Mouse (Mus musculus): ENCODE measurements around the gene Nutm1.

Gene Nutm1

DNA sequence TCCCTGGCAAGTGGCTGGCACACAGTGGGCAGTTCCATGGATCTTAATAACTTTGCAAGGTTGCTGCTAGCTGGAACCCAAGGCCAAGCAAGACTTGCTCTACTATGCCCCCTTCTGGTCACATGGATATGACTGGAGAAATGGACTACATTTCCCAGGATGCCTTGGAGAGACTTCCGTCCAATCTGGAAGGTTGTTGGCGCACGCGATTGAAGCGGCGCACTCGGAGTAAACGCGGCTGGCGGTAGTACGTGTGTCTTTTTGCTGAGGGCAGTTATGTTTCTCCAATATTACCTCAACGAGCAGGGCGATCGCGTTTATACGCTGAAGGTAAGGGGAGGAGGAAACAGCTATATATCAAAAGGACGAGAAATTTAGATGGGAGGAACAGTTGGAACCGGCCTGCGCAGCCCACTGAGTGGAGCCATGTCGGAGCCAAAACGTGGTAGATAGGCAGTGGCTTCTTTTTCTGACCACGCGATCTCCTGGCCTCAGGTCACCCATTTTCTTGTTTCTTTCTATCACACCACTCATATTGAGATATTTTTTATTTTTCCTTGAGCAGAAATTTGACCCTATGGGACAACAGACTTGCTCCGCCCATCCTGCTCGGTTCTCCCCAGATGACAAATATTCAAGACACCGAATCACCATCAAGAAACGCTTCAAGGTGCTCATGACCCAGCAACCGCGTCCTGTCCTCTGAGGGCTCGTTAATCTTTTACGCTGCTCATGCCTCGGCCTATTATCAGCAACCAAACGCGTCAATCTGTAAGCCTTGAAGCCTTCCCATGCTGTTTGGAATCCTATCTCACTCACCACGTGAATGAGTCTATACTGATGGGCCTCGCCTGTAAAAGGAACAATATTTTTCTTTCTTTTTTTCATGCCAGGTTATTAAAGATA, 2.9 kb upstream of the Nutm1 start, which contains the start of gene Nop10:
Nop10 (plus strand) TSS at position 179 of the 906 bp plus-strand sequence.
- CTCF ChIA-PET: interaction anchor here (0.6 kb wide), 1 partner anchor 16 kb away, joined by 5 read pairs; no protein-coding TSS in a partner anchor

GRCm38 (mm10) chr2:112254675-112255515, 4.2 kb downstream of the Nutm1 start:
- CTCF ChIA-PET: interaction anchor here (0.7 kb wide), 1 partner anchor 14 kb away, joined by 5 read pairs; no protein-coding TSS in a partner anchor

- CTCF ChIA-PET: no interaction called here
Observed at GRCm38 (mm10) chr2:112249780-112250453, 9.2 kb downstream of the Nutm1 start.

DNA sequence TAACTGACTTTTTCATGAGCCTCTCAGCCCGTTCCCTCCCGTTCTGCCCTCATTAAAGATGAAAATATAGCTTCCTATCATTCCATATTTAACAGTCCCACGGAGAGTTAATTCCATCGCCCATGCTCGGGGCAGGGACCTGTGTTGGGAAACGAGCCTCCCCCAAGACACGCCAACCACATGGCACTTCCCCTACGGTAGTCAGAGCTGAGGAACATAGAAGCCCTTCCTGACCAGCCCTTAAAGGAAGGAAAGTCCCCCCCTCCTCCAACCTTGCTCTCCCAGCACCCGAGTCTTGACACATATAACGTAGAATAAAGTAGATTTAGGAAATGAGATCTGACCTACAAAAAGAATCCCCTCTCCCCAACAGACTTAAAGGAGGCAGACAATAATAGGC, 11.8 kb downstream of the Nutm1 start:
- CTCF ChIA-PET: interaction anchor here (1.3 kb wide), 1 partner anchor 9 kb away, joined by 3 read pairs; no protein-coding TSS in a partner anchor

DNA sequence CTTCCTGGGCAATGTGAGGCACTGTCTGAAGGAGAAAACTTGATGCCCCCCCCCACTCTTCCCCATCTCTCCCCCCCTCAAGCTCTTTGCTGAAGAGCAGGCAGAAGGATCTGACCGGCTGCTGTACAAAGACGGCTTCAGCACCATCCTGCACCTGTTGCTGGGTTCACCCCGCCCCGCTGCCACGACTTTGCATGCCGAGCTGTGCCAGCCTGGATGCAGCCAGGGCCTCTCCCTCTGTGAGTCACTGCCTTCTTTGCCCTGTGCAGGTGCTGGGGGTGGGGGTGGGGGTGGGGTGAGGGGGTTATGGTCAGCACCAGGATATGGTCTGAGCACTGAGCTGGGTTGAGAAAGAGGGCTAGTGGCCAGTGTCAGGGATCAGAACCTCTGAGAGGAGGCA, 12.9 kb downstream of the Nutm1 start:
- CTCF ChIA-PET: interaction anchor here (0.5 kb wide), 1 partner anchor 9 kb away, joined by 14 read pairs; no protein-coding TSS in a partner anchor

GRCm38 (mm10) chr2:112245307-112245706, 13.8 kb downstream of the Nutm1 start:
- CTCF ChIA-PET: no interaction called here

- CTCF ChIA-PET: interaction anchor here (0.7 kb wide), 1 partner anchor 267 kb away, joined by 9 read pairs; no protein-coding TSS in a partner anchor
Observed at GRCm38 (mm10) chr2:112241787-112242186, 17.3 kb downstream of the Nutm1 start.

- CTCF ChIA-PET: interaction anchor here (0.6 to 0.7 kb wide), 3 partner anchors 14 to 202 kb away, joined by 3 to 9 read pairs (median 5); no protein-coding TSS in a partner anchor
Observed at GRCm38 (mm10) chr2:112239935-112240721, 19.0 kb downstream of the Nutm1 start.

- CTCF ChIA-PET: interaction anchor here (0.6 to 0.8 kb wide), 2 partner anchors 8 to 28 kb away, joined by 3 read pairs; no protein-coding TSS in a partner anchor
Observed at GRCm38 (mm10) chr2:112239212-112239934, 19.7 kb downstream of the Nutm1 start, which contains the start of gene Lpcat4. Lpcat4 (plus strand) TSS chr2:112239468.

- CTCF ChIA-PET: interaction anchor here (0.6 kb wide), 1 partner anchor 140 kb away, joined by 4 read pairs; no protein-coding TSS in a partner anchor
Observed at GRCm38 (mm10) chr2:112238006-112238405, 21.1 kb downstream of the Nutm1 start.

DNA sequence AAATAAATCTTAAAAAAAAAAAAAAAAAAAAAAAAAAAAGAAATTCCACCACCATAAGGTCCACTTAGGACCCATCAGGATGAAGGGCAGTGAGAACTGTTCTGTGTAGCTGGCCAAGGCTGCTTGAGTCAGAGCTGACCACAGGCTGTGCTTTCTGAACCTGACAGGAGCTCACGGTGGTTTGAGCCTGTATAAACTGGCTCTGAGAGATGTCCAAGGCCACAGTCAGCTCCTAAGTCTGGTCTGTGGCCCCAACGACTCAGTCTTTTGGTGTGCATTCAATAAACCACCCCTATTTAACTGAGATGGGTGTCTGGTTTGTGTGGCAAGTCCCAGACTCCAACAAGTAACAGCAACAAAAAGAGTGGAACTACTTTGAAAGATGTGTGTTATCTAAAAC, 22.5 kb downstream of the Nutm1 start:
- CTCF ChIA-PET: interaction anchor here (0.6 to 0.7 kb wide), 2 partner anchors 10 to 123 kb away, joined by 4 to 14 read pairs; no protein-coding TSS in a partner anchor

- CTCF ChIA-PET: no interaction called here
Observed at GRCm38 (mm10) chr2:112232623-112233022, 26.5 kb downstream of the Nutm1 start.

- CTCF ChIA-PET: no interaction called here
Observed at GRCm38 (mm10) chr2:112224356-112224755, 34.7 kb downstream of the Nutm1 start.

DNA sequence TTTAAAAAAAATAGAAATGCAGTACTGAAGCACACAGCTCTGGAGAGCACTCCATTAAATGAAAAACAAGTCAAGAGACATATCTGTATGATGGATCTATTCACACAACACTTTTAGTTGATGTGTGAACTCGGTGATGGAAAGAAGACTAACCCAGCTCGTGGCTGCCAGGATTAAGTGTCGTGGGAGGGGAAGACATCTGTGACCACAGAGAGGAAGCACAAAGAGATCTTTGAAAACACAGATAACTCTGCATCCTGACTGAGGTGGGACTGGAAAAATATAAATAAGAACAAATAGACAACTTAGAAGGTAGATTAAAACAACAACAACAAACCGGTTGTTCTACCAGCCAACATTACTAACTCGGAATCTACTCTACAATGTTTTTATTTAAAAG, 36.5 kb downstream of the Nutm1 start:
- CTCF ChIA-PET: no interaction called here

DNA sequence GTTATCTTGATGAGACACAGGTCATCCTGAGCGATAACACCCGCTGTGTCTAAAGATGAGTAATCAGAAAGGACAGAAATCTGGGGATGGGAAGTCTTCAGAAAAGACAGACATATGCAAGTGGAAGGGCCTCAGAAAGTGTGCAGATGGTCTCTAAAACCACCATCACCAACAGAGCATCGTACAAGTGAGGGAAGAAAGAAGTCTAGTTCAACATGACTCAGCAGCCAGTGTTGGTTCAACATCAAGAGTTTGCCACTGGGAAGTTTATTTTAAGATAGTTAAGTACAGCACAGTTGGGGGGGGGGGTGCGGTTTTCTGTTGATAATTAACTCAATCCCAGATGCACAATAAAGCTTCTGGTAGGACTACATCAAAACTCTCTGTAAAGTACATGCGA, 38.2 kb downstream of the Nutm1 start:
- CTCF ChIA-PET: no interaction called here

- CTCF ChIA-PET: interaction anchor here (0.6 kb wide), 1 partner anchor 430 kb away, joined by 3 read pairs; no protein-coding TSS in a partner anchor
Observed at GRCm38 (mm10) chr2:112217614-112218013, 41.5 kb downstream of the Nutm1 start.

DNA sequence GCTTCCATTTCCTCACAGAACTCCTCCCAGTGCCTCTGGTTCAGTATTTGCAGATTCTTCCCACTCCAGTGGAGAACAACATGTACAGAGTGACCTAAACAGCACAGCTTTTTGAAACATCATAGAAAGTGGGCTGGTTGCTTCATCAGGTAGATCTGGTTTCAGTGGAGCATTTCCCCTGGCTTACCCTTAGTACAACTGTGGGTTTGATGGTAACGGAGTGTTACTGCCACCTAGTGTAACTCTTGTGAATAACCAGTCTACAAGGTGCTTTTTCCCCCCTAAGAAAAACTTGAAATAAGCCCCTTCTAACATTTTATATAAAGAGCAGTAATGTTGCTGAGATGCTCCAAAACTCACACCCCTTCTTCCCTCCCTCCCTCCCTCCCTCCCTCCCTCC, 43.1 kb downstream of the Nutm1 start:
- CTCF ChIA-PET: interaction anchor here (0.9 kb wide), 1 partner anchor 186 kb away, joined by 4 read pairs; no protein-coding TSS in a partner anchor

DNA sequence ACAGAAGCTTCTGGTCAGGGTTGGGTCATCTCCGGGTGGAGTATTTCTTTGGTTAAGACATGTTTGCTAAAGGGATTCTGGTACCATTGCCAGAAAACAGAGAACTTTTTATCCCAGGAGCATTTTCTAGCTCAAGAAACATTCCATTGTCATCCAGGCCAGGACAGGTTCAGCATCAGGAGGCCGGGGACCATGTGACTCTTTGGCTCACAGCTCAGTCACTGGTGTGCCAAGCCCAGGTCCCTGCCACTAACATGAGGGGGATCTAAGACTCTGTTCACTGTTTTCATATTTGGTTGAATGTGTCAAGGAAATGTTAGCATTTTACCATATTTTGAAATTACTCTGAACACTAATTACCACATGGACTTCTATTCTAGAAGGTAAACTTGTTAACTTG, 48.4 kb downstream of the Nutm1 start:
- CTCF ChIA-PET: no interaction called here

DNA sequence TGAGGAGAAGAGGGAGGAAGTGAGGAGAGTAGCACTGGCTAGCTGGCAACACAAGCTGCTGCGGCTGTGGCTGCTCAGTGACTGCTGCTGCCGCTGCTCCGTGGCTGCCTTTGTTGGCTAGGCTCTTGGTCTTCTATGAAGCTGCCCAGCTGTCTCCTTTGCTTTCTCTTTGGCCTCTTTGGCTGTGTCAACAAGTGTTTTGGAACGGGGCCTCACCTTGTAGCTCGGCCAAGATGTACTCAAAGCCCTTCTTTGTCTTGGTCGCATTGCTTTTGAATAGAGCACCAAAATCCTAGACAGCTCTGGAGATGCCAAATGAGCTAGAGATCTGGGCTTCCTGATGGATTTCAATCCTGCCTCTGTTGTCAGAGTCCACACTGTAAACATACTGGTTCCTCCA, 48.9 kb downstream of the Nutm1 start:
- CTCF ChIA-PET: no interaction called here

- CTCF ChIA-PET: no interaction called here
Observed at GRCm38 (mm10) chr2:112203056-112203455, 56.0 kb downstream of the Nutm1 start.
